Mouse (Mus musculus): ENCODE measurements around the gene Ms4a6c. TPM values are rescaled to one million over a fixed set of nuclear protein-coding genes. Genes with fewer than 3 reads are reported as not detected.
"Not testable (repeated sequence)": the region's sequence is repeated elsewhere in the genome, so short reads cannot be mapped to it uniquely, and the experiment has no call there.

Gene Ms4a6c
- 1.4 and 1.6 TPM in 2 replicates for polyA plus RNA-seq (2012; rRNA removed)

- not testable (repeated sequence) for DNase-seq (ENCODE audit: low read depth)
Measured at GRCm38 (mm10) chr19:11469215-11469614, at the start of gene Ms4a6c. Ms4a6c (plus strand) TSS chr19:11469366.

GRCm38 (mm10) chr19:11431209-11431608 lies 38.0 kb upstream of the Ms4a6c start:
- DNase-seq (ENCODE audit: low read depth), result not testable (repeated sequence)

DNA sequence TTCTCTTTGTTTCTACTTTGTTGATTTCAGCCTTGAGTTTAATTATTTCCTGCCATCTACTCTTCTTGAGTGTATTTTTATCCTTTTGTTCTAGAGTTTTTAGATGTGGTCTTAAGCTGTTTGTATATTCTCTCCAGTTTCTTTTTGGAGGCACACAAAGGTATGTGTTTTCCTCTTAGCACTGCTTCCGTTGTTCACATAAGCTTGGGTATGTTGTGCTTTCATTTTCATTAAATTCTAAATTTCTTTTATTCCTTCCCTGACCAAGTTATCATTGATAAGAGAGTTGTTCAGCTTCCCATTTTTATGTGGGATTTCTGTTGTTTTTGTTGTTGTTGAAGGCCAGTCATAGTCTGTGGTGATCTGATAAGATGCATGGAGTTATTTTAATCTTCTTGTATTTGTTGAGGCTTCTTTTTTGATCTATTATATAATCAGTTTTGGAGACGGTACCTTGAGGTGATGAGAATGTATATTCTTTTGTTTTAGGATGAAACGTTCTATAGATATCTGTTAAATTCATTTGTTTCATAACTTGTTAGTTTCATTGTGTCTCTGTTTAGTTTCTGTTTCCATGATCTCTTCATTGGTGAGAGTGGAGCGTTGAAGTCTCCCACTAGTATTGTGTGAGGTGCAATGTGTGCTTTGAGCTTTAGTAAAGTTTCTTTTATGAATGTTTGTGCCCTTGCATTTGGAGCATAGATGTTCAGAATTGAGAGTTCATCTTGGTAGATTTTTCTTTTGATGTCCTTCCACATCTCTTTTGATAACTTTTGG lies 33.9 kb upstream of the Ms4a6c start:
- TF ChIP-seq CTCF (IDR thresholded peaks at IDR 0.05; ENCODE audit: borderline replicate concordance, extremely low read depth, insufficient read depth, insufficient read length), result no peak
- TF ChIP-seq POLR2A (IDR thresholded peaks at IDR 0.05; ENCODE audit: borderline replicate concordance, extremely low read depth, insufficient read depth, insufficient read length, poor library complexity, severe bottlenecking), result no peak
- no peak for DNase-seq (ENCODE audit: low read depth)

GRCm38 (mm10) chr19:11443338-11443737 lies 25.8 kb upstream of the Ms4a6c start, which contains the start of gene Ms4a4b:
Ms4a4b (plus strand) TSS chr19:11443553.
- no peak for DNase-seq (ENCODE audit: low read depth)
- TF ChIP-seq POLR2A (IDR thresholded peaks at IDR 0.05; ENCODE audit: borderline replicate concordance, extremely low read depth, insufficient read depth, insufficient read length, poor library complexity, severe bottlenecking), result no peak
- TF ChIP-seq CTCF (IDR thresholded peaks at IDR 0.05; ENCODE audit: borderline replicate concordance, extremely low read depth, insufficient read depth, insufficient read length), result no peak

GRCm38 (mm10) chr19:11443964-11444363 lies 25.2 kb upstream of the Ms4a6c start:
- no peak for TF ChIP-seq CTCF (IDR thresholded peaks at IDR 0.05; ENCODE audit: borderline replicate concordance, extremely low read depth, insufficient read depth, insufficient read length)
- no peak for TF ChIP-seq POLR2A (IDR thresholded peaks at IDR 0.05; ENCODE audit: borderline replicate concordance, extremely low read depth, insufficient read depth, insufficient read length, poor library complexity, severe bottlenecking)
- no peak for DNase-seq (ENCODE audit: low read depth)

DNA sequence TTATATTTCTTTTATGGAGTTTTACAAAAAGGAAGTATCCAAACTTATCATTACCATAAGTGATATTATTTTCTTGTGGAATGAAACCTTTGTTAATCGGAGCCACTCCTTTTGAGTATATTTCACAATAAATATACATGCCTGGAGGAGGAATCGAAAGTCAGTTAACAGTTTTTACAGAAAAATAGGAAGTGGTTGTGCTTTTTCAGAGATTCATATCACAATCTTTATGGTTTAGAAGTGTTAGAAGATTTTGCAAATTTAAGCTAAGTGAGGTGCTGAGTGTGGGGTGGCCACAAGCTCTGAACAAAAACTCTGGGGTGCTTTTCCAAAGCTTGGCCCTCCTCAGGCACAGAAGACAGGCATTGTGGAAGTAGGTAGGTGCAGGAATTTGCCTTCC lies 21.9 kb upstream of the Ms4a6c start:
- TF ChIP-seq POLR2A (IDR thresholded peaks at IDR 0.05; ENCODE audit: borderline replicate concordance, extremely low read depth, insufficient read depth, insufficient read length, poor library complexity, severe bottlenecking) (no peak), CTCF (IDR thresholded peaks at IDR 0.05; ENCODE audit: borderline replicate concordance, extremely low read depth, insufficient read depth, insufficient read length) (no peak)
- DNase-seq (ENCODE audit: low read depth), result no peak

- DNase-seq (ENCODE audit: low read depth), result not testable (repeated sequence)
Measured at GRCm38 (mm10) chr19:11459041-11459440, 10.1 kb upstream of the Ms4a6c start.

GRCm38 (mm10) chr19:11464795-11465194 lies 4.4 kb upstream of the Ms4a6c start:
- not testable (repeated sequence) for DNase-seq (ENCODE audit: low read depth)

GRCm38 (mm10) chr19:11466471-11466870 lies 2.7 kb upstream of the Ms4a6c start:
- TF ChIP-seq CTCF (IDR thresholded peaks at IDR 0.05; ENCODE audit: borderline replicate concordance, extremely low read depth, insufficient read depth, insufficient read length) (no peak), POLR2A (IDR thresholded peaks at IDR 0.05; ENCODE audit: borderline replicate concordance, extremely low read depth, insufficient read depth, insufficient read length, poor library complexity, severe bottlenecking) (no peak)
- DNase-seq (ENCODE audit: low read depth), result no peak

GRCm38 (mm10) chr19:11468361-11468760 lies 805 bp upstream of the Ms4a6c start:
- DNase-seq (ENCODE audit: low read depth), result not testable (repeated sequence)

DNA sequence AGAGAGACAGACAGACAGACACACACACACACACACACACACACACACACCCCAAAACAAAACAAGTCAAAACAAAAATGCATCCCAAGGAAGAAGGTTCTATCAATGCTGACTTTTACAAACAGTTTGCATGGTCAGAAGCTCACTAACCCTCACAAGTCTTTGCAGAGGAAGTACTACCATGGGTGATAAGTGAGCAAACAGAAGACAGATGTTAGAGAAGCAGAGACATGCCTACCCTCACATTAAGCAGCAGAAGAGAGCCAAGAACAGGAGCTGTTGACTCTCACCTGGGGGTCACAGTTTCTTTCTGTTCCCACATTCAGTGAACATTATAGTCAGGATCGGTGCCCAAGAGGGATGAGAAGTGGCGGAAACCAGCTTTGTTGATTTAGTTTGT lies 10.5 kb downstream of the Ms4a6c start:
- TF ChIP-seq POLR2A (IDR thresholded peaks at IDR 0.05; ENCODE audit: borderline replicate concordance, extremely low read depth, insufficient read depth, insufficient read length, poor library complexity, severe bottlenecking), result no peak
- no peak for TF ChIP-seq CTCF (IDR thresholded peaks at IDR 0.05; ENCODE audit: borderline replicate concordance, extremely low read depth, insufficient read depth, insufficient read length)
- DNase-seq (ENCODE audit: low read depth), result no peak

DNA sequence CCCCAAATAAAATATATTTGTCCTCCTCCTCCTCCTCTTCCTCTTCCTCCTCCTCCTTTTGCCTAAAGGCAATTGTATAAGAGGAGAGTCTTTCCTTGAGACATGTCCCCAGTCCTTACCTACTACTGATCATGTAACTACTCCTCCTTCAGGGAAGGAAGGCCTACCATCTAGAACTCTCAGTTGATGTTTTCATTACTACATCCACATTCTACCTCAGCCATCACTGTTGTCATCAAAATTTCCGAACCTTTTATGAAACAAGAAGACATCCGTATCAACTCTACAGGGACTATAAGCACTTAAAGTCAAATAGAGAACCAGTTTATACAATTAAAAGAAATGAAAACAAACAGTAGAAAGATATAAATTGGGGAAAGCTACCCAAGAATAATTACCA lies 13.5 kb downstream of the Ms4a6c start:
- no peak for DNase-seq (ENCODE audit: low read depth)
- TF ChIP-seq CTCF (IDR thresholded peaks at IDR 0.05; ENCODE audit: borderline replicate concordance, extremely low read depth, insufficient read depth, insufficient read length), result no peak

GRCm38 (mm10) chr19:11483941-11484340 lies 14.8 kb downstream of the Ms4a6c start:
- TF ChIP-seq POLR2A (IDR thresholded peaks at IDR 0.05; ENCODE audit: borderline replicate concordance, extremely low read depth, insufficient read depth, insufficient read length, poor library complexity, severe bottlenecking), result no peak
- TF ChIP-seq CTCF (IDR thresholded peaks at IDR 0.05; ENCODE audit: borderline replicate concordance, extremely low read depth, insufficient read depth, insufficient read length), result no peak
- DNase-seq (ENCODE audit: low read depth), result no peak

DNA sequence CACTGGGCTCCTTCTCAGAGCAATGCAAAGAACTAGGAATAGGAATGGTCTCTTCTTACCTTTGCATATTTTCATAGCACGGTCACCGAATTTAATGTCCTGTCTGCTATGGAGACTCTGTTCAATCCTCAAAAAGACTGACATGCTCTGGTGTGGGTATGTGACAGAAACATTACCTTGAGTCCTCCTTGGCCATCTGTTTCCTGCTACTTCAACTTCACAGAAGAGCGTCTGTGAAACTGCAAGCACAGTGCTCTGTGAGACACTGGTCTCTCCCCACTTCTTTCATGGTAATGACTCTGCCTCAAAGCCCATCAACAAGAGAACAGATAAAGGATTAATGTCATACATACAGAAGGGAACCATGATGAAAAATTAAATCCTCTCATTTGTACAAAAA lies 15.2 kb downstream of the Ms4a6c start:
- no peak for DNase-seq (ENCODE audit: low read depth)
- TF ChIP-seq POLR2A (IDR thresholded peaks at IDR 0.05; ENCODE audit: borderline replicate concordance, extremely low read depth, insufficient read depth, insufficient read length, poor library complexity, severe bottlenecking) (no peak), CTCF (IDR thresholded peaks at IDR 0.05; ENCODE audit: borderline replicate concordance, extremely low read depth, insufficient read depth, insufficient read length) (no peak)
